ENCODE assay signal across 15 mouse cellular contexts in the genomic region with DNA sequence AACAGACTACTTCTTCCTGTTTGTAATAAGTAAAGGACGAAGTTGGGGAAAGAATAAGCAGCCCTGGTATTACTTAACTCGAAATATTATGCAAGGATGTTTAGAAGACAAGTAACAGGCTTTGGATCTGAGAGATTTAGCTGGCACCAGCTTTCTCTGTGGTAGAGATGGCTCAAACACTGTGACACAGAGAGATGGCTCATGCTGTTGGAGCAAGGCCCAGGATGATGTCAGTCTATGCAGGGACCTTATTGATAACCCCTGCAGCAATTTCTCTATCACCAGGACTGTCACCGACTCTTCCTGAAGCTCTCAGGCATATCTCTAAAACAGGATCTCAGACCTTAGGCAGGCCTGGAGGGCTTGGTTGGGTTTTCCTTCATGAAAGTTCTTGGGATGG.
A peak's percentile ranks its signal among the peaks of the same experiment; 100 is the strongest.
DNase-seq lines count a peak whose midpoint lies in the region; ATAC-seq and TF ChIP-seq lines count a peak whose summit lies in the region.
"Had no signal": no experiment of that assay in that cellular context is flagged by ENCODE, and none has a peak within 500 bp of the region (broad histone marks: within the 10 kb centered on the region; RNA-seq: fewer than 3 reads in every experiment).

No protein-coding gene starts in this region.

- 44% methylated on average over 3 of the region's 3 CpGs for WGBS in lung, postnatal 0 days
- 39% methylated on average over 3 of the region's 3 CpGs for WGBS in lung, adult 2 months
- 75% methylated on average over 3 of the region's 3 CpGs for WGBS in kidney, embryonic 14.5 days
- WGBS in forebrain, embryonic 15.5 days: 86% methylated on average over 3 of the region's 3 CpGs

- 0 out of 2 replicates have a peak, but pooled peaks have one; percentile 30 for ATAC-seq in lung, postnatal 0 days
- ATAC-seq in erythroblast, adult 5-6 weeks (replicated peaks; ENCODE audit: low FRiP score, poor library complexity, severe bottlenecking): peak; percentile 53
- no peak for ATAC-seq in kidney, embryonic 14.5 days (ENCODE audit: low FRiP score, low TSS enrichment)
- no peak for ATAC-seq in forebrain, embryonic 15.5 days (replicated peaks)
- ATAC-seq: midbrain, embryonic 15.5 days had no signal

- H3K27me3 ChIP-seq in lung, postnatal 0 days (replicated peaks; ENCODE audit: insufficient read depth, low read length): no peaks in the 10 kb centered on the region
- no peaks in the 10 kb centered on the region for H3K27me3 ChIP-seq in kidney, embryonic 14.5 days (ENCODE audit: control insufficient read depth, insufficient read depth, low read length)
- no peaks in the 10 kb centered on the region for H3K27me3 ChIP-seq in forebrain, embryonic 15.5 days
- H3K27me3 ChIP-seq: midbrain, embryonic 15.5 days had no signal

- H3K9me3 ChIP-seq in lung, postnatal 0 days (ENCODE audit: low read length): peaks cover 3% of the 10 kb centered on the region
- no peaks in the 10 kb centered on the region for H3K9me3 ChIP-seq in kidney, embryonic 14.5 days (ENCODE audit: control insufficient read depth, low read length)
- H3K9me3 ChIP-seq in forebrain, embryonic 15.5 days: 0 out of 2 replicates have a peak, but pooled peaks cover 4% of the 10 kb centered on the region
- H3K9me3 ChIP-seq: limb, embryonic 10.5 days; midbrain, embryonic 15.5 days had no signal

- H3K36me3 ChIP-seq in lung, postnatal 0 days (ENCODE audit: insufficient read depth, low read length): no peaks in the 10 kb centered on the region
- no peaks in the 10 kb centered on the region for H3K36me3 ChIP-seq in kidney, embryonic 14.5 days (ENCODE audit: control insufficient read depth, insufficient read depth, low read length)
- H3K36me3 ChIP-seq in forebrain, embryonic 15.5 days: no peaks in the 10 kb centered on the region
- H3K36me3 ChIP-seq: limb, embryonic 10.5 days; midbrain, embryonic 15.5 days had no signal

- H3K4me1 ChIP-seq in lung, postnatal 0 days (ENCODE audit: insufficient read depth, low read depth, low read length): no peaks in the 10 kb centered on the region
- no peaks in the 10 kb centered on the region for H3K4me1 ChIP-seq in lung, adult 2 months (ENCODE audit: control insufficient read depth, insufficient read depth, low read length)
- H3K4me1 ChIP-seq in kidney, embryonic 14.5 days (ENCODE audit: control insufficient read depth, insufficient read depth, low read length): no peaks in the 10 kb centered on the region
- H3K4me1 ChIP-seq in forebrain, embryonic 15.5 days: no peaks in the 10 kb centered on the region
- H3K4me1 ChIP-seq: limb, embryonic 10.5 days; midbrain, embryonic 15.5 days had no signal

- H3K9ac ChIP-seq in lung, postnatal 0 days (replicated peaks; ENCODE audit: low read depth): no peak overlapping the region
- no peak overlapping the region for H3K9ac ChIP-seq in kidney, embryonic 14.5 days (ENCODE audit: low read depth, low read length)
- no peak overlapping the region for H3K9ac ChIP-seq in forebrain, embryonic 15.5 days (replicated peaks)
- H3K9ac ChIP-seq: liver, embryonic 14.5 days; midbrain, embryonic 15.5 days had no signal

- no peak overlapping the region for H3K27ac ChIP-seq in lung, postnatal 0 days (ENCODE audit: low read length)
- no peak overlapping the region for H3K27ac ChIP-seq in kidney, embryonic 14.5 days (ENCODE audit: low read depth, low read length)
- H3K27ac ChIP-seq in forebrain, embryonic 15.5 days (replicated peaks): no peak overlapping the region
- H3K27ac ChIP-seq: limb, embryonic 10.5 days; liver, embryonic 14.5 days; midbrain, embryonic 15.5 days had no signal

- TF ChIP-seq EP300 in lung, postnatal 0 days (IDR thresholded peaks at IDR 0.05): no peak

- TF ChIP-seq CTCF in lung, postnatal 0 days (IDR thresholded peaks at IDR 0.05): no peak
- no peak for TF ChIP-seq CTCF in lung, adult 2 months (IDR thresholded peaks at IDR 0.05; ENCODE audit: insufficient read depth, low read length)

- no peak for TF ChIP-seq POLR2A in lung, adult 2 months (IDR thresholded peaks at IDR 0.05; ENCODE audit: borderline replicate concordance, extremely low read depth, low read depth, low read length)

- peak; percentile 32 for DNase-seq in gastrocnemius, adult 18-20 months (ENCODE audit: low spot score)
- no peak for DNase-seq in gastrocnemius, postnatal 25 days
- peak; percentile 48 for DNase-seq in lung, postnatal 0 days (ENCODE audit: low spot score)
- no peak for DNase-seq in lung, adult 2 months
- DNase-seq in thymus, postnatal 25 days: no peak
- DNase-seq: cerebellum, adult 8-10 months; kidney, adult 2 months; kidney, postnatal 4 days; right cerebral cortex, postnatal 14 days had no signal

- no peak overlapping the region for H3K4me2 ChIP-seq in lung, postnatal 0 days (replicated peaks; ENCODE audit: low read depth, low read length)
- H3K4me2 ChIP-seq in kidney, embryonic 14.5 days (replicated peaks; ENCODE audit: low read depth, low read length): no peak overlapping the region
- H3K4me2 ChIP-seq in forebrain, embryonic 15.5 days (replicated peaks): no peak overlapping the region
- H3K4me2 ChIP-seq: midbrain, embryonic 15.5 days had no signal

- H3K4me3 ChIP-seq in lung, postnatal 0 days (ENCODE audit: low read depth, low read length): no peak overlapping the region
- no peak overlapping the region for H3K4me3 ChIP-seq in lung, adult 2 months (replicated peaks; ENCODE audit: extremely low read depth, low read depth, low read length)
- H3K4me3 ChIP-seq in kidney, embryonic 14.5 days (ENCODE audit: low read length): no peak overlapping the region
- H3K4me3 ChIP-seq in forebrain, embryonic 15.5 days: no peak overlapping the region
- H3K4me3 ChIP-seq: limb, embryonic 10.5 days; midbrain, embryonic 15.5 days had no signal

Comparison
In these comparisons a context has a peak if more than half of its experiments do, and no peak if none do; other contexts are left out.
1. DNase-seq: peak in gastrocnemius, adult 18-20 months (single experiment) and lung, postnatal 0 days (single experiment); none in gastrocnemius, postnatal 25 days (single experiment), lung, adult 2 months (single experiment) and thymus, postnatal 25 days (single experiment).
2. ATAC-seq: peak in lung, postnatal 0 days (single experiment) and erythroblast, adult 5-6 weeks (single experiment); none in kidney, embryonic 14.5 days (single experiment) and forebrain, embryonic 15.5 days (single experiment).